Mouse (Mus musculus) CD4-positive, CD25-positive, alpha-beta regulatory T cell, adult 4 months (primary cell): ENCODE measurements around the gene Pbp2. TPM values are rescaled to one million over a fixed set of nuclear protein-coding genes. Genes with fewer than 3 reads are reported as not detected.

Experiments
- polyA plus RNA-seq, 2 experiments: library from polyadenylated mRNA; unstranded; fragments of 100-300 nt; shearing (Covaris generic); gene quantifications; one replicate each; pipeline ENCODE4 v1.2.1; 2017

Pbp2 gene
- polyA plus RNA-seq, 2 experiments from 2014 or later: not detected

Other genes starting within 250 kb of the Pbp2 start
- gene Gprc5a, start 244.8 kb downstream of the Pbp2 start, polyA plus RNA-seq: under 1 TPM; 0.55 to 0.67 TPM
- gene Gprc5d, start 192.1 kb downstream of the Pbp2 start, polyA plus RNA-seq: not detected
- gene Fam234b, start 112.4 kb downstream of the Pbp2 start, polyA plus RNA-seq: 10 to 100 TPM; 18.0 to 23.1 TPM
- 1 to 10 TPM in 1 of 2 experiments, not detected in 1; 1.0 TPM for gene Hebp1, start 112.4 kb downstream of the Pbp2 start, polyA plus RNA-seq
- gene Gsg1, start 56.1 kb downstream of the Pbp2 start, polyA plus RNA-seq: not detected
- gene Emp1, start 52.1 kb upstream of the Pbp2 start, polyA plus RNA-seq: under 1 TPM; 0.71 to 0.95 TPM